Mouse (Mus musculus) NIH3T3 (cell line): ENCODE measurements at regions not wholly inside any gene's neighbourhood (a gene's known extent, or its start where the extent isn't known, plus 50 kb on each side); places are given as distances from the start of the nearest gene placed in this dataset.
A peak's percentile ranks its signal among the peaks of the same experiment; 100 is the strongest.

ENCODE experiments used
- DNase-seq: peaks from one replicate; pipeline ENCODE4 v3.0.0-alpha.2; 2012; ENCODE audit warnings: low read depth

GRCm38 (mm10) chr14:61819251-61819650 is 212.0 kb downstream of the Kcnrg start:
- no peak for DNase-seq

GRCm38 (mm10) chr14:61834291-61834936 is 227.2 kb downstream of the Kcnrg start:
- DNase-seq: no peak

DNA sequence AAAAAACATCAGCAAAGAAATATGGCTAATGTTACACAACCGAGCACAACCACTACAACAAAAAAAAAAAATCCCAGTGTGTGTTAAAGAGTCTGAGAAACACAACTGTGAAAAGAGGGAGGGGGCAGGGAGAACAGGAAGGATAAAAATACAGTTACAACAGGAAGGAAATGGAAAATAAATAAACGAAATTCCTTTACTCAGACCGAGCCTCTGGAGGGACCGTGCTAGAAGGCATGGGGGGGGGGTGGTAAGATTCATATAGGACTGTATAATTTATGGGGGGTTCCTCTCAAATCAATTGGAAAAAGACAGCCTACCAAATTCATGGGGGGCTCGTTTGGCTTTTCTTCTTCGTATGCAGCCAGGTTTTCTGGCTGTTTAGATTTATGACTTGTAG is 228.5 kb downstream of the Kcnrg start:
- no peak for DNase-seq

- DNase-seq: no peak
Observed at GRCm38 (mm10) chr14:61836231-61836630, 229.0 kb downstream of the Kcnrg start.

GRCm38 (mm10) chr14:61836965-61837364 is 229.7 kb downstream of the Kcnrg start:
- DNase-seq: no peak

- DNase-seq: no peak
Observed at GRCm38 (mm10) chr14:61837851-61838250, 230.6 kb downstream of the Kcnrg start.

GRCm38 (mm10) chr14:61842476-61842875 is 235.2 kb downstream of the Kcnrg start:
- DNase-seq: no peak

DNA sequence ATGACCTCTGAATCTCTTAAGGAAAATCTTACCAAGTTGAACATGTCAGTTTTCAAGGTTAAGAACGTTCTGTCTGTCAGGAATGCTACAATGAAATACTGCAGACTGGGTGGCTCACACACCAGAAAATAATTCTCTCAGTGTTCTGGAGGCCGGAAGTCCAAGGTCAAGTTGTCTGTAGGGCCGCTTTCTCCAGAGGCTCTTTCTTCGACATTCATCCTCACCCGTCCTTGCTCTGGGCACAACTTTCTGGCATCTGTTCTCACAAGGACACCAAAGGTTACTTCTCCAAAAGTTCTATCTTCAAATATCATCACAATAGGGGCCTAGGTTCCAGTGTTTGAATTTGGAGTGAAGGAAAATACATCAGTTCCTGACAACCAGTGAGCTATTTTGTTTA is 239.2 kb downstream of the Kcnrg start:
- no peak for DNase-seq

- no peak for DNase-seq
Observed at GRCm38 (mm10) chr14:61850244-61850643, 243.0 kb downstream of the Kcnrg start.

DNA sequence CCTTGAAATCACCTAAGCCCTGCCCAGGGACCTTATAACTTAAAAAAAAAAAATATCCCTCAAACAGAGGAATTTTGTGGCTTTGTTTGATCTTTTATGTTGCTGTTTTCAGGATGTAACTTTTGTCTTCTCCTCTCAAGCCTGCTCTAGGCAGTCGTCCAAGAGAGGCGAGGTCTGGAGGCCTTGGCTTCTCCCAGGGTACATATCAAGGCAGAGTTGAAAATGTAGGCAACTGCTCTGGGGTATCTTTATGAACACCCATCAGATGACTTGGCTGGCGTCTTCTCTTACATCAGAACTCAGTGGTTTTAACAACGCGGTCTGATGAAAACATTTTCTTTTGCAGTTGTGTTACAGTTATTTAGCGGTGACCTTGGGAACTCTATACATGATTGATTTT is 250.4 kb downstream of the Kcnrg start:
- peak; percentile 22 for DNase-seq

DNA sequence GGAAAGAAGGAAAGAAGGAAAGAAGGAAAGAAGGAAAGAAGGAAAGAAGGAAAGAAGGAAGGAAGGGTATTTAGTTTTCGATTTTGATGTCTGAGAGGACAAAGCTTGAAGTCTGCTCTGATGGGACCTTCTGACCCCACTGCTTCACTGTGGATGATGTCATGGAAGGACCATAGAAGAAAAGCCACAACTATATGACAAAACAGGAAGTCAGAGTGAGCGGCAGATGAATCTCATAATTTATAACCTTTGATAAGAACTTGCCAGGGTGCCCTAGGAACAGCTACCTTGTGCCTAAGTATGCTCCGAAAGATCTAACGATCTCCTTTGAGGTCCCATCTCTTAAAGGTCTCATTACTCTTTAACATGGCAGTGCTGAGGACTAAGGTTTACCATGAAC is 253.4 kb downstream of the Kcnrg start:
- no peak for DNase-seq

DNA sequence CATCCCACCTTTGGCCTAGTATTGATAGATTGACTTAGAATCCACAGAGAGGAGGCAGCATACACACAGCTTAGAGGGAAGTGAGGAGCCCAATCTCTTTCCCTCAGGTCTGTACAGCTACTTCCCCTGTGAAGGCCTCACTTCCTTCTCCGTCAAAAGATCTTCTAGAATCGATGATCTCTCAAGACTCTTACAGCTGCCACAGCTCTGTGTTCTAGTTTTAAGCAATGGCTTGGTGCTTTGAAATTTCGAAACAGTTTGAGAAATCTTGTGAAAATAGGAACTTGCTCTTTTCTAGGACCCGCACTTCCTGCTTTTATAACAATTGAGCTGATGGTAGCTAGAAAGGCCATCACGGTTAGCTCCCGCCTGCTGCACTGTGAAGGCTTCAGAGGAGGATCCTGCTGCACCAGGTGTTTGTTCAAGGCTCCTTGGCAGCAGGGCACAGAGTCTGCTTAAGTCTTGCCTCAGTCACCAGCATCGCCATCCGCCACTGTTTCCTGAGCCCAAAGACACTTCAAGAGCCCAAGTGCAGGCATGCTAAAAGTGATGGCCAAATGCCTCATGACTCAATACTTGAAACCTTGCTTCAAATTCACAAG is 254.2 kb downstream of the Kcnrg start:
- no peak for DNase-seq

GRCm38 (mm10) chr14:61862931-61863330 is 255.7 kb downstream of the Kcnrg start:
- DNase-seq: no peak

DNA sequence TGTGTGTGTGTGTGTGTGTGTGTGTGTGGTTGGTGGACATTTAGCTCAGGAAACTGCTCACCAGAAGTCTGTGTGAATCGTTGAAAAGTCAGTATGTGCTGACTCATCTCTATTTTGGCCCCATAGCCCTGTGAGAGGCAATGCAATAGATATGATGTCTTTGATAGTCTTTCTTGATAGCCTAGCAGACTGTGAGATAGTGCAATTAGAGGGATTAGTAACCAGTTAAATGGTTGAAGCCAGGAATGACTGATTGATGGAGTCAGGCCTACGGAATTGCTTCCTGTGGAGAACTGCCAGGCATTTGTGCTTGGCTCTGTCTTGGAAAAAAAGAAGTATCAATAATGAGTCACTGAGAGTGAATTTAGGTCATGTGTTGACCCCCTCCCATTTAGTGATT is 256.2 kb downstream of the Kcnrg start:
- DNase-seq: peak; percentile 71

GRCm38 (mm10) chr14:61866532-61867268 is 259.4 kb downstream of the Kcnrg start:
- no peak for DNase-seq

DNA sequence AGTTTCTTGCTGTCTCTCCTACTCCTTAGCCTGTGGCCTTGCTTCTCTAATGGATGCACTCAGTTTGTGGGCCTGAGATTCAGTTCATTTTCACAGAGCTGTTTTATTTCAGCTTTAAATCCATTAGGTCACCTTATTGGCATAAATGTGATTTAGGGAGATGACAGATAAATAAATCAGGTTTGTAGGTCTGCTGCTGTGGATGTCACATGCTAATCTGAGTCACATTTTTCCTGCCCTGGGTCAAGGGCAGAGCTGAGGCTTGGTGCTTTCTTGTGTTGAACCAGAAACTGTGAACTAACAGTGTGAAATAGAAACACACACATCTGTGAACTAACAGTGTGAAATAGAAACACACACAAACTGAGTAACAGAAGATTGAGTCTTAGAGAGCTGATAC is 266.9 kb downstream of the Kcnrg start:
- no peak for DNase-seq

DNA sequence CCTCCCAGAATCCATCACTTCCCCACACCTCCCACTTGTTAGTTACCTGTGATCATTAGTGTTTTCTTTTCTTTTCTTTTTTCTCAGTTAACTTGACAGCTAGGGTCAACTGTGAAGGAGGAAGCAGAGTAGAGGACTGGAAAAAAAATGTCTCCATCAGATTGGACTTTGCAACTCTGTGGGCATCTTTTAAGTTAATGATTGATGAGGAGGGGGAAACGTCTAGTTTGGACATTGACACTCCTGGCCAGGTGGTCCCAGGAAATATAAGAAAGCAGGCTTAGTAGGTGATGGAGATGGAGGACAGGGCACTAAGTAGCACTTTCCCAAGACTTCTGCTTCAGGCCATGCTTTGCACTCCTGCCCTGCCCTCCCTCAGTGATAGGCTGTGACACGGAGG is 272.2 kb downstream of the Kcnrg start:
- DNase-seq: no peak

GRCm38 (mm10) chr14:61880514-61881259 is 273.4 kb downstream of the Kcnrg start:
- no peak for DNase-seq

GRCm38 (mm10) chr14:61885241-61886015 is 278.2 kb downstream of the Kcnrg start:
- DNase-seq: no peak

DNA sequence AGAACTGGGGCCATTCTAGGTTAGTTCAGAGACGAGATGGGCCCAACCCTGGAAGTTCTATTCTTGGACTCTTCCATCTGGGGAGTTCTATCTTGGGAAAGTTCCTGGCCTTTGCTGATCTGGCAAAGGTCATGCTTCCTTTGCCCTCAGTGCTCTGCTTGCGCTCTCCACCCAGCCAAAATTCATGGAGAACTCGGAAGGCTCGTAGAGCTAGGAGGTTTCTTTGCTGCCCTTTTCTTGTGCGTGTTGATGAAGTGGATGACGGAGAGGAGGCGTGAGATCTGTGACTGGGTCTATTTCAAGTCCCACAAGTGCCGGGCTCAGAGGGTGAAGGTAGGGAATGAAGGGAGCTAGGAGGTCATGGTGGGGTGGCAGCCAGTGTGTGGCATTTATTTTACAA is 282.4 kb downstream of the Kcnrg start:
- DNase-seq: no peak

GRCm38 (mm10) chr14:61893786-61894185 is 286.5 kb downstream of the Kcnrg start:
- DNase-seq: no peak

GRCm38 (mm10) chr14:61896879-61897278 is 289.6 kb downstream of the Kcnrg start:
- no peak for DNase-seq
